Mouse (Mus musculus) embryonic fibroblast, embryonic 13.5 days (primary cell): ENCODE measurements around the gene Tmem167b.

Experiments used
- CTCF ChIP-seq: IDR thresholded peaks from 2 replicates; pipeline ENCODE4 v1.5.1; 2011; ENCODE audit warnings: mild to moderate bottlenecking, control low read depth, low read length, moderate library complexity, borderline replicate concordance; ENCODE audit not compliant: insufficient read depth
- POLR2A ChIP-seq: IDR thresholded peaks from 2 replicates; pipeline ENCODE4 v1.6.1; 2011; ENCODE audit warnings: low read depth, mild to moderate bottlenecking, control low read depth, low read length, moderate library complexity

- TF ChIP-seq CTCF (no peak), POLR2A (no peak)
These were observed 28.3 kb downstream of the Tmem167b start, which contains the start of gene 1700013F07Rik for GRCm38 (mm10) chr3:108533951-108534350.
